Mouse (Mus musculus): ENCODE measurements around the gene Pgpep1.
A peak's percentile ranks its signal among the peaks of the same experiment; 100 is the strongest.

GRCm38 (mm10) chr8:70596775-70597416, 63.3 kb downstream of the Pgpep1 start:
- TF ChIP-seq POLR2A (IDR thresholded peaks at IDR 0.05; ENCODE audit: low read depth, low read length) = no peak
- TF ChIP-seq CTCF (conservative IDR thresholded peaks at IDR 0.05 in 1 of 2, IDR thresholded peaks at IDR 0.05 in 1 of 2; ENCODE audit: low read depth in 2 of 2, low read length in 2 of 2) = peak in 1 of 2 experiments; percentile 20; a peak in 1 of 4 replicates
- TF ChIP-seq ZNF384 (IDR thresholded peaks at IDR 0.05; ENCODE audit: low read depth, low read length) = no peak
- TF ChIP-seq MXI1 (IDR thresholded peaks at IDR 0.05; ENCODE audit: low read depth, low read length) = no peak
- TF ChIP-seq CHD1 (IDR thresholded peaks at IDR 0.05; ENCODE audit: low read depth, low read length) = no peak
- no peak for TF ChIP-seq GABPA (IDR thresholded peaks at IDR 0.05; ENCODE audit: insufficient replicate concordance, low read depth, low read length)
- TF ChIP-seq JUND (conservative IDR thresholded peaks at IDR 0.05; ENCODE audit: low read depth, low read length) = no peak
- no peak for TF ChIP-seq E2F4 (IDR thresholded peaks at IDR 0.05; ENCODE audit: insufficient replicate concordance, low read depth, low read length)
- no peak for TF ChIP-seq EP300 (IDR thresholded peaks at IDR 0.05; ENCODE audit: low read length)
- no peak for TF ChIP-seq MAZ (IDR thresholded peaks at IDR 0.05; ENCODE audit: low read depth, low read length)
- TF ChIP-seq UBTF (IDR thresholded peaks at IDR 0.05; ENCODE audit: low read depth, low read length) = no peak
- no peak for TF ChIP-seq NELFE (IDR thresholded peaks at IDR 0.05; ENCODE audit: low read depth, low read length)
- no peak for TF ChIP-seq HCFC1 (IDR thresholded peaks at IDR 0.05; ENCODE audit: low read depth, low read length)
- no peak for TF ChIP-seq TCF12 (IDR thresholded peaks at IDR 0.05; ENCODE audit: low read depth, low read length)
